Mouse (Mus musculus) liver, postnatal 0 days (tissue): ENCODE measurements around the gene Tert.

Source experiments
- CTCF ChIP-seq: sonication (generic); IDR thresholded peaks from 2 replicates; pipeline ENCODE4 v1.5.1; 2016; ENCODE audit warnings: antibody characterized with exemption, low read depth
- EP300 ChIP-seq: IDR thresholded peaks from 2 replicates; pipeline ENCODE4 v1.6.1; 2016; ENCODE audit warnings: antibody characterized with exemption, low read depth, mild to moderate bottlenecking

DNA sequence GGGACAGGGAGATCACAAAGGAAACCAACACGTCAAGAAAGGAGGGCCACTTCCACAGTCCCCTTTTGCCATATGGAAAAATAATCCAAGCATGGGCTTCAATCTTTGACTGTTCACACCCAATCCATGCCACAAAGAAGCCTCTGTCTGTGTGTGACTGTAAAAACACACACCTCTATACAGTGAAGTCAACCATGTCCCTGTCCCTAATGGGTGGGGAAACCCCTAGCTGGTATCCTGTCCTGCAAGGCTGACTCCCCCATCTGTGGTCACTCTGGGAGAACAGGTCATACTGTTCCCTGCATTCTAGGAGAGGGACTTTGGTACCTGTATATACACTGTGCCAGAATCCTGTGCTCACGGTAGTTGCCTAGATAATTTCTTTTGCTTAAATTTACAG is 49.4 kb upstream of the Tert start:
- TF ChIP-seq CTCF = no peak
- no peak for TF ChIP-seq EP300
